In the genomic region with DNA sequence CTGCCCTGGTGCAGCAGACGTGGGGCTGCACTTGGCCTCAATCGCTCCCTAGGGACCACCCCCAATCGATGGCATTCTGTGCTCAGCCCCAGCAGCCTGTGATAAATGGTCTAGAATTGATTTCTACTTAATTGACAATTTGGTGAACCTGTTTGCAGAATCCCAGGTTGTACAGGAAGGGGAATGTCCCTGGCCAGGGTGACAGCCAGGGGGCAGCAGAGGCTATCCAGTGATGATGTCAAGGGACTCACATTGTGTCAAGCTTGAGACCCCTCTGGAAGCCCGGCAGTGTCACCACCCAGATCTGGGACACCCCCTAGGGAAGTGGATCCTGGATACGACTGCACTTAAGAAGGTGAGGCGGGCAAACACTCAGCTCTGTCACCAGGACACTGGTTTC, we compare ENCODE assay signal across 10 mouse cellular contexts. TPM values are rescaled to one million over a fixed set of nuclear protein-coding genes. Genes with fewer than 3 reads are reported as not detected.
DNase-seq lines count a peak whose midpoint lies in the region; ATAC-seq lines count a peak whose summit lies in the region.
"Had no signal": no experiment of that assay in that cellular context is flagged by ENCODE, and none has a peak within 500 bp of the region (broad histone marks: within the 10 kb centered on the region; RNA-seq: fewer than 3 reads in every experiment).

No protein-coding gene starts in this region.

- no peaks in the 10 kb centered on the region for H3K4me1 ChIP-seq in intestine, embryonic 14.5 days (replicated peaks; ENCODE audit: control insufficient read depth, insufficient read depth, low read length)
- H3K4me1 ChIP-seq in intestine, embryonic 15.5 days (replicated peaks): no peaks in the 10 kb centered on the region
- H3K4me1 ChIP-seq in limb, embryonic 11.5 days (ENCODE audit: control insufficient read depth, insufficient read depth, low read length): no peaks in the 10 kb centered on the region
- H3K4me1 ChIP-seq: embryonic facial prominence, embryonic 13.5 days had no signal

- H3K36me3 ChIP-seq in intestine, embryonic 14.5 days (ENCODE audit: control insufficient read depth, insufficient read depth, low read length): no peaks in the 10 kb centered on the region
- H3K36me3 ChIP-seq in intestine, embryonic 15.5 days: no peaks in the 10 kb centered on the region
- H3K36me3 ChIP-seq in limb, embryonic 11.5 days (ENCODE audit: control insufficient read depth, insufficient read depth, low read length): no peaks in the 10 kb centered on the region
- H3K36me3 ChIP-seq: embryonic facial prominence, embryonic 13.5 days; liver, embryonic 15.5 days had no signal

- H3K27me3 ChIP-seq in intestine, embryonic 14.5 days (replicated peaks; ENCODE audit: control insufficient read depth, insufficient read depth, low read length): 0 out of 2 replicates have a peak, but pooled peaks cover under 1% of the 10 kb centered on the region
- no peaks in the 10 kb centered on the region; the same call in none of the 2 replicates for H3K27me3 ChIP-seq in intestine, embryonic 15.5 days (replicated peaks)
- H3K27me3 ChIP-seq in limb, embryonic 11.5 days (ENCODE audit: control insufficient read depth, insufficient read depth, low read length): no peaks in the 10 kb centered on the region; the same call in 1 of the 2 replicates

- H3K9ac ChIP-seq in intestine, embryonic 14.5 days (ENCODE audit: low read length): no peak overlapping the region
- H3K9ac ChIP-seq in intestine, embryonic 15.5 days: no peak overlapping the region
- no peak overlapping the region for H3K9ac ChIP-seq in limb, embryonic 11.5 days (ENCODE audit: low read length)
- H3K9ac ChIP-seq: embryonic facial prominence, embryonic 13.5 days; liver, embryonic 15.5 days had no signal

- H3K4me3 ChIP-seq in intestine, embryonic 14.5 days (ENCODE audit: low read depth, low read length): no peak overlapping the region
- no peak overlapping the region for H3K4me3 ChIP-seq in intestine, embryonic 15.5 days (replicated peaks)
- H3K4me3 ChIP-seq in limb, embryonic 11.5 days (ENCODE audit: low read depth, low read length): no peak overlapping the region
- H3K4me3 ChIP-seq: embryonic facial prominence, embryonic 13.5 days; liver, embryonic 15.5 days had no signal

- H3K4me2 ChIP-seq in intestine, embryonic 14.5 days (ENCODE audit: low read length): no peak overlapping the region
- no peak overlapping the region for H3K4me2 ChIP-seq in intestine, embryonic 15.5 days (replicated peaks)
- no peak overlapping the region for H3K4me2 ChIP-seq in limb, embryonic 11.5 days (ENCODE audit: low read depth, severe bottlenecking)
- H3K4me2 ChIP-seq: embryonic facial prominence, embryonic 13.5 days; liver, embryonic 15.5 days had no signal

- peak; percentile 75 for DNase-seq in intestine, embryonic 14.5 days (ENCODE audit: low spot score)
- DNase-seq in B cell, adult 2 months: peak; percentile 31 to 47
- DNase-seq in R1 (ENCODE audit: low read depth, low spot score): peak; percentile 41
- DNase-seq in embryo, embryonic 10 days (ENCODE audit: low spot score): peak; percentile 80
- peak; percentile 77 for DNase-seq in limb, embryonic 11.5 days (ENCODE audit: low spot score)
- DNase-seq in retina, postnatal 1 day: peak; percentile 74
- no peak for DNase-seq in yolk sac, embryonic 10.5 days (ENCODE audit: low spot score)

- no peak for ATAC-seq in intestine, embryonic 14.5 days (replicated peaks; ENCODE audit: low FRiP score, low TSS enrichment, low read depth)
- no peak for ATAC-seq in intestine, embryonic 15.5 days
- ATAC-seq in limb, embryonic 11.5 days (ENCODE audit: insufficient number of reproducible peaks, low FRiP score, low TSS enrichment, low read depth): no peak

- no peaks in the 10 kb centered on the region for H3K9me3 ChIP-seq in intestine, embryonic 14.5 days (ENCODE audit: control insufficient read depth, low read length)
- H3K9me3 ChIP-seq in intestine, embryonic 15.5 days: no peaks in the 10 kb centered on the region
- H3K9me3 ChIP-seq in limb, embryonic 11.5 days (ENCODE audit: control insufficient read depth, low read length): no peaks in the 10 kb centered on the region
- H3K9me3 ChIP-seq: embryonic facial prominence, embryonic 13.5 days; liver, embryonic 15.5 days had no signal

- WGBS in intestine, embryonic 14.5 days: 14% methylated on average over 6 of the region's 6 CpGs
- WGBS in intestine, embryonic 15.5 days: 18% methylated on average over 6 of the region's 6 CpGs
- 19% methylated on average over 6 of the region's 6 CpGs for WGBS in limb, embryonic 11.5 days

- H3K27ac ChIP-seq in intestine, embryonic 14.5 days (ENCODE audit: low read depth): no peak overlapping the region
- H3K27ac ChIP-seq in intestine, embryonic 15.5 days: no peak overlapping the region
- no peak overlapping the region for H3K27ac ChIP-seq in limb, embryonic 11.5 days (replicated peaks; ENCODE audit: low read depth, low read length)
- H3K27ac ChIP-seq: embryonic facial prominence, embryonic 13.5 days; liver, embryonic 15.5 days had no signal

RNA-seq across cellular contexts. Expression of a gene that starts 25.4 kb away (rescaled TPM):
- not detected in 2 replicates for polyA plus RNA-seq in intestine, embryonic 14.5 days (2014; fragmentation: Nextera tagmentation; extraction: Ambion mirVana)
- polyA plus RNA-seq in intestine, embryonic 15.5 days (2015; fragmentation: Nextera tagmentation; extraction: Ambion mirVana): not detected in 2 replicates
- polyA plus RNA-seq in limb, embryonic 11.5 days (2014; fragmentation: Nextera tagmentation; extraction: Ambion mirVana): 0.09 TPM in 1 of 2 replicates, not detected in the other
- polyA plus RNA-seq: liver, embryonic 15.5 days had no signal

RNA-seq across cellular contexts. Expression of a gene that starts 54.7 kb away (rescaled TPM):
- polyA plus RNA-seq in intestine, embryonic 14.5 days (2014; fragmentation: Nextera tagmentation; extraction: Ambion mirVana): 23.4 and 24.6 TPM in 2 replicates
- 23.2 and 26.9 TPM in 2 replicates for polyA plus RNA-seq in intestine, embryonic 15.5 days (2015; fragmentation: Nextera tagmentation; extraction: Ambion mirVana)
- 12.0 and 13.9 TPM in 2 replicates for polyA plus RNA-seq in limb, embryonic 11.5 days (2014; fragmentation: Nextera tagmentation; extraction: Ambion mirVana)

RNA-seq across cellular contexts. Expression of a gene that starts 59.6 kb away (rescaled TPM):
- 11.3 and 13.2 TPM in 2 replicates for polyA plus RNA-seq in intestine, embryonic 14.5 days (2014; fragmentation: Nextera tagmentation; extraction: Ambion mirVana)
- polyA plus RNA-seq in intestine, embryonic 15.5 days (2015; fragmentation: Nextera tagmentation; extraction: Ambion mirVana): 14.4 and 16.9 TPM in 2 replicates
- 2.8 and 4.0 TPM in 2 replicates for polyA plus RNA-seq in limb, embryonic 11.5 days (2014; fragmentation: Nextera tagmentation; extraction: Ambion mirVana)
